Mouse (Mus musculus) E14TG2a.4 (cell line): ENCODE results near the gene Sergef.

Source experiments
- CTCF ChIP-seq: conservative IDR thresholded peaks from 2 replicates; pipeline ENCODE4 v1.5.1; 2014; ENCODE audit warnings: low read length
- NANOG ChIP-seq: IDR thresholded peaks from 2 replicates; pipeline ENCODE4 v1.6.1; 2014; ENCODE audit warnings: borderline replicate concordance, low read length, mixed read lengths
- POU5F1 ChIP-seq: IDR thresholded peaks from 2 replicates; pipeline ENCODE4 v1.6.1; 2014; ENCODE audit warnings: low read length, borderline replicate concordance

- TF ChIP-seq CTCF = no peak
- TF ChIP-seq NANOG = no peak
- no peak for TF ChIP-seq POU5F1
Observed at GRCm38 (mm10) chr7:46652279-46652678, 12.7 kb upstream of the Sergef start.
